Mouse (Mus musculus) heart, postnatal 0 days (tissue): ENCODE measurements around the gene 1700069L16Rik.

Experiments used
- CTCF ChIP-seq: IDR thresholded peaks from 2 replicates; pipeline ENCODE4 v1.5.1; 2016; ENCODE audit warnings: antibody characterized with exemption, control low read depth, low read depth
- EP300 ChIP-seq: IDR thresholded peaks from 2 replicates; pipeline ENCODE4 v1.6.1; 2016; ENCODE audit warnings: antibody characterized with exemption, low read depth

DNA sequence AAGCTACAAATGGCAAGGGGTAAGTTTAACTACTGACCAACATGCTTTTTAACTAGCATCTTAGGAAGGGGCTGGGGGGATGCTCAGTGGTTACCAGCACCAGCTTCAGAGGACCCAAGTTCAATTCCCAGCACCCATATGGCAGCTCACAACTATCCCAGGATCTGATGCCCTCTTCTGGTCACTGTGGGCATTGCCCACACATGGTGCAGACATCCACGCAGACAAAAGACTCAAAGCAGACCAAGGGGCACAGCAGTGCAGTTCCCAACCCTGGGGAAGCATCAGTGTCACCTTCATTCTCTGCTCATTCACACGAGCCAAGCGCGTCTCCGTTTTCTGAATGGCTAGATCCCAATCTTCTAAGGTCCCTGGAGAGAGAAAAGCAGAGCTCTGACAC, 23.1 kb upstream of the 1700069L16Rik start:
- TF ChIP-seq CTCF (no peak), EP300 (no peak)
